Mouse (Mus musculus) neural tube, embryonic 14.5 days (tissue): ENCODE data around the gene Ptov1. TPM values are rescaled to one million over a fixed set of nuclear protein-coding genes. Genes with fewer than 3 reads are reported as not detected.

Experiments used
- ATAC-seq: fragments of 200-750 bp; cut with Nextera tagmentation; 2 replicates; pipeline ENCODE4 v1.8.0; 2017; ENCODE audit warnings: low read depth, mild to moderate bottlenecking, moderate TSS enrichment, moderate library complexity
- H3K27ac ChIP-seq: fragments of 300-500 bp; sonication (generic); 2 replicates; pipeline ENCODE4 v1.5.1; 2014; ENCODE audit warnings: low read depth, mild to moderate bottlenecking, control low read depth, low read length, moderate library complexity, mixed read lengths
- H3K27me3 ChIP-seq: fragments of 300-500 bp; sonication (generic); 2 replicates; pipeline ENCODE4 v1.6.1; 2014; ENCODE audit warnings: low read length; ENCODE audit not compliant: control insufficient read depth, insufficient read depth
- H3K36me3 ChIP-seq: fragments of 300-500 bp; sonication (generic); 2 replicates; pipeline ENCODE4 v1.6.1; 2014; ENCODE audit warnings: low read length, mixed read lengths; ENCODE audit not compliant: control insufficient read depth, insufficient read depth
- H3K4me1 ChIP-seq: fragments of 300-500 bp; sonication (generic); 2 replicates; pipeline ENCODE4 v1.6.1; 2014; ENCODE audit warnings: low read length; ENCODE audit not compliant: control insufficient read depth, insufficient read depth
- H3K4me2 ChIP-seq: fragments of 300-500 bp; sonication (generic); 2 replicates; pipeline ENCODE4 v1.6.1; 2014; ENCODE audit warnings: mild to moderate bottlenecking, low read depth, low read length, control low read depth
- H3K4me3 ChIP-seq: fragments of 300-500 bp; sonication (generic); 2 replicates; pipeline ENCODE4 v1.5.1; 2014; ENCODE audit warnings: low read depth, low read length, control low read depth, mixed read lengths
- H3K9ac ChIP-seq: fragments of 300-500 bp; sonication (generic); replicated peaks from 2 replicates; pipeline ENCODE4 v1.6.1; 2014; ENCODE audit warnings: low read depth, mild to moderate bottlenecking, control low read depth, low read length, mixed read lengths
- H3K9me3 ChIP-seq: fragments of 300-500 bp; sonication (generic); 2 replicates; pipeline ENCODE4 v1.6.1; 2016; ENCODE audit warnings: low read length; ENCODE audit not compliant: control insufficient read depth
- WGBS: fragments of 180-500 bp; shearing (Covaris S2); extraction: QIAGEN DNeasy Blood & Tissue Kit; methylation state at CpG from one replicate; pipeline ENCODE4 v1.1.7; 2014; 5-methylcytosine and 5-hydroxymethylcytosine counted together
- polyA plus RNA-seq: library from polyadenylated mRNA; unstranded; fragments of >200 nt; fragmentation: Nextera tagmentation; extraction: Ambion mirVana; gene quantifications from 2 replicates; pipeline ENCODE4 v1.2.1, GENCODE M21; 2014

Gene Ptov1
- polyA plus RNA-seq, 1 experiment from 2014 or later = 475 TPM

GRCm38 (mm10) chr7:44901230-44901722 lies 31.7 kb upstream of the Ptov1 start:
- no peak for ATAC-seq
- Histone ChIP-seq H3K9me3 (no peaks in the 10 kb centered on the region), H3K27me3 (no peaks in the 10 kb centered on the region), H3K4me3 (no peak overlapping the region), H3K27ac (no peak overlapping the region), H3K4me1 (peaks cover 12% of the 10 kb centered on the region), H3K4me2 (no peak overlapping the region), H3K36me3 (peaks cover 51% of the 10 kb centered on the region), H3K9ac (no peak overlapping the region)
- WGBS = 20% methylated on average over 21 of the region's 21 CpGs

- Histone ChIP-seq H3K27me3 (no peaks in the 10 kb centered on the region), H3K27ac (no peak overlapping the region), H3K4me2 (no peak overlapping the region), H3K9ac (no peak overlapping the region), H3K36me3 (peaks cover 45% of the 10 kb centered on the region), H3K4me3 (no peak overlapping the region), H3K4me1 (peaks cover 12% of the 10 kb centered on the region), H3K9me3 (no peaks in the 10 kb centered on the region)
- WGBS = 91% methylated on average over 11 of the region's 11 CpGs
- ATAC-seq = no peak
Observed at GRCm38 (mm10) chr7:44900632-44901031, 31.0 kb upstream of the Ptov1 start.

- ATAC-seq = no peak
- 36% methylated on average over 19 of the region's 19 CpGs for WGBS
- H3K27ac ChIP-seq = no peak overlapping the region
- no peaks in the 10 kb centered on the region for H3K9me3 ChIP-seq
- peaks cover 26% of the 10 kb centered on the region for H3K36me3 ChIP-seq
- H3K4me3 ChIP-seq = no peak overlapping the region
- no peak overlapping the region for H3K9ac ChIP-seq
- H3K4me1 ChIP-seq = peaks cover 18% of the 10 kb centered on the region
- no peak overlapping the region for H3K4me2 ChIP-seq
- H3K27me3 ChIP-seq = no peaks in the 10 kb centered on the region
Observed at GRCm38 (mm10) chr7:44898607-44899006, 29.0 kb upstream of the Ptov1 start.

GRCm38 (mm10) chr7:44896499-44896898 lies 26.9 kb upstream of the Ptov1 start:
- Histone ChIP-seq H3K36me3 (peaks cover 15% of the 10 kb centered on the region), H3K27me3 (no peaks in the 10 kb centered on the region), H3K4me1 (peaks cover 27% of the 10 kb centered on the region), H3K9ac (peak overlapping the region; percentile 54), H3K4me2 (peak overlapping the region; percentile 69), H3K9me3 (no peaks in the 10 kb centered on the region), H3K4me3 (peak overlapping the region; percentile 42), H3K27ac (peak overlapping the region; percentile 84)
- ATAC-seq = no peak
- 35% methylated on average over 10 of the region's 10 CpGs for WGBS

- Histone ChIP-seq H3K27me3 (no peaks in the 10 kb centered on the region), H3K4me1 (peaks cover 34% of the 10 kb centered on the region), H3K36me3 (peaks cover 14% of the 10 kb centered on the region), H3K9ac (peak within 1 kb of the TSS; percentile 54), H3K4me3 (peak within 1 kb of the TSS; percentile 42), H3K9me3 (no peaks in the 10 kb centered on the region), H3K4me2 (peak within 1 kb of the TSS; percentile 69), H3K27ac (peak within 1 kb of the TSS; percentile 84)
- ATAC-seq = peak; percentile 78
- WGBS = under 1% methylated on average over 34 of the region's 34 CpGs
Observed at GRCm38 (mm10) chr7:44895593-44896434, 26.2 kb upstream of the Ptov1 start, which contains the start of gene Fuz. Fuz (plus strand) TSS chr7:44896079.

- Histone ChIP-seq H3K4me3 (peak overlapping the region; percentile 42), H3K27me3 (no peaks in the 10 kb centered on the region), H3K9ac (no peak overlapping the region), H3K9me3 (no peaks in the 10 kb centered on the region), H3K36me3 (peaks cover 9% of the 10 kb centered on the region; the same call in 1 of the 2 replicates), H3K4me2 (peak overlapping the region; percentile 69), H3K4me1 (peaks cover 38% of the 10 kb centered on the region), H3K27ac (peak overlapping the region; percentile 84)
- no peak for ATAC-seq
- WGBS = 23% methylated on average over 7 of the region's 7 CpGs
Observed at GRCm38 (mm10) chr7:44895206-44895592, 25.6 kb upstream of the Ptov1 start.

GRCm38 (mm10) chr7:44894175-44894574 lies 24.6 kb upstream of the Ptov1 start:
- WGBS = 93% methylated on average over 3 of the region's 3 CpGs
- Histone ChIP-seq H3K4me1 (peaks cover 38% of the 10 kb centered on the region), H3K27ac (peak overlapping the region; percentile 84; the same call in 1 of the 2 replicates), H3K9me3 (no peaks in the 10 kb centered on the region), H3K9ac (no peak overlapping the region), H3K36me3 (no peaks in the 10 kb centered on the region), H3K4me3 (no peak overlapping the region), H3K27me3 (no peaks in the 10 kb centered on the region), H3K4me2 (no peak overlapping the region)
- ATAC-seq = no peak

- H3K4me3 ChIP-seq = peak overlapping the region; percentile 79
- no peak overlapping the region for H3K9ac ChIP-seq
- H3K4me1 ChIP-seq = peaks cover 41% of the 10 kb centered on the region
- H3K36me3 ChIP-seq = peaks cover 5% of the 10 kb centered on the region; the same call in 1 of the 2 replicates
- no peak for ATAC-seq
- 6% methylated on average over 8 of the region's 8 CpGs for WGBS
- no peaks in the 10 kb centered on the region for H3K9me3 ChIP-seq
- peak overlapping the region; percentile 83 for H3K4me2 ChIP-seq
- peak overlapping the region; percentile 82 for H3K27ac ChIP-seq
- H3K27me3 ChIP-seq = no peaks in the 10 kb centered on the region
Observed at GRCm38 (mm10) chr7:44893197-44893596, 23.6 kb upstream of the Ptov1 start.

GRCm38 (mm10) chr7:44892276-44892921 lies 22.8 kb upstream of the Ptov1 start, which contains the start of gene Med25:
Med25 (minus strand) TSS chr7:44892712.
- peak within 1 kb of the TSS; percentile 86 for H3K9ac ChIP-seq
- WGBS = under 1% methylated on average over 56 of the region's 56 CpGs
- H3K4me2 ChIP-seq = peak within 1 kb of the TSS; percentile 83
- H3K27me3 ChIP-seq = no peaks in the 10 kb centered on the region
- H3K4me1 ChIP-seq = peaks cover 39% of the 10 kb centered on the region
- ATAC-seq = peak; percentile 76
- H3K27ac ChIP-seq = peak within 1 kb of the TSS; percentile 97
- peaks cover 5% of the 10 kb centered on the region; the same call in 1 of the 2 replicates for H3K36me3 ChIP-seq
- H3K9me3 ChIP-seq = no peaks in the 10 kb centered on the region
- peak within 1 kb of the TSS; percentile 79 for H3K4me3 ChIP-seq
